Mouse (Mus musculus) erythroblast, embryonic 14.5 days (primary cell): Measurements from ENCODE around the gene Rccd1.

Source experiments
- GATA1 ChIP-seq: IDR thresholded peaks from 2 replicates; pipeline ENCODE4 v1.6.1; 2012; ENCODE audit warnings: low read length, inconsistent platforms, mixed read lengths
- TAL1 ChIP-seq: IDR thresholded peaks from 3 replicates; pipeline ENCODE4 v1.6.1; 2012; ENCODE audit warnings: low read length, inconsistent platforms, mixed read lengths

DNA sequence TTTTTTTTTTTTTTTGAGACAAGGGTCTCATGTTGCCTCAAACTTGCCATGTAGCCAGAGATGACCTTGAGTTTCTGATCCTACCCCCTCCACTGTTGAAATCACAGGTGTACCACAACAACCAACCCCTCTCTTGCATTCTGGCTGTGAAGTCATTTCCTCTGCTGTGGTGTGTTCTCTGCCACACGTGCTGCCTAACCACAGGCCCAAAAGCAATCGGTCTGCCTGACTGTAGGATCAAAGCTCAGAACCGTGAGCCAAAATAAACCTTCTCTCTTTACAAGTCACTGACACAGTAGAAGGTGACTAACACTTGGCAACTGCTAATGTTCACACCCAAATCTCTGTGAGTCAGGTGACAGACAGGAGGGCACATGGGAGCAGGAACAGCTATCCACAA, 36.2 kb upstream of the Rccd1 start:
- no peak for TF ChIP-seq GATA1
- no peak for TF ChIP-seq TAL1
